Mouse (Mus musculus): ENCODE measurements around the gene Filip1.

The Filip1 gene

GRCm38 (mm10) chr9:79979274-79979673, 33.4 kb downstream of the Filip1 start:
- no peak for DNase-seq (ENCODE audit: low read depth)

GRCm38 (mm10) chr9:79978228-79979024, 34.2 kb downstream of the Filip1 start:
- DNase-seq (ENCODE audit: low read depth): no peak

- no peak for DNase-seq (ENCODE audit: low read depth)
Measured at GRCm38 (mm10) chr9:79977549-79977971, 35.1 kb downstream of the Filip1 start.

- DNase-seq (ENCODE audit: low read depth): no peak
Measured at GRCm38 (mm10) chr9:79976789-79977188, 35.9 kb downstream of the Filip1 start.

- no peak for DNase-seq (ENCODE audit: low read depth)
Measured at GRCm38 (mm10) chr9:79975121-79975520, 37.5 kb downstream of the Filip1 start.

GRCm38 (mm10) chr9:79973582-79973981, 39.1 kb downstream of the Filip1 start:
- DNase-seq (ENCODE audit: low read depth): no peak

- no peak for DNase-seq (ENCODE audit: low read depth)
Measured at GRCm38 (mm10) chr9:79972705-79973104, 39.9 kb downstream of the Filip1 start.

- no peak for DNase-seq (ENCODE audit: low read depth)
Measured at GRCm38 (mm10) chr9:79971619-79972018, 41.0 kb downstream of the Filip1 start.

GRCm38 (mm10) chr9:79970659-79971118, 42.0 kb downstream of the Filip1 start:
- DNase-seq (ENCODE audit: low read depth): peak; percentile 4

GRCm38 (mm10) chr9:79969544-79969943, 43.1 kb downstream of the Filip1 start:
- DNase-seq (ENCODE audit: low read depth): no peak

GRCm38 (mm10) chr9:79966711-79967487, 45.8 kb downstream of the Filip1 start:
- DNase-seq (ENCODE audit: low read depth): no peak

- DNase-seq (ENCODE audit: low read depth): no peak
Measured at GRCm38 (mm10) chr9:79965600-79966392, 46.9 kb downstream of the Filip1 start.

GRCm38 (mm10) chr9:79965003-79965402, 47.6 kb downstream of the Filip1 start:
- no peak for DNase-seq (ENCODE audit: low read depth)

GRCm38 (mm10) chr9:79961630-79962285, 50.9 kb downstream of the Filip1 start:
- DNase-seq (ENCODE audit: low read depth): peak; percentile 18

- DNase-seq (ENCODE audit: low read depth): no peak
Measured at GRCm38 (mm10) chr9:79960453-79960852, 52.2 kb downstream of the Filip1 start.

- DNase-seq (ENCODE audit: low read depth): no peak
Measured at GRCm38 (mm10) chr9:79958395-79958794, 54.3 kb downstream of the Filip1 start.

- no peak for DNase-seq (ENCODE audit: low read depth)
Measured at GRCm38 (mm10) chr9:79954944-79955343, 57.7 kb downstream of the Filip1 start.

GRCm38 (mm10) chr9:79951984-79952383, 60.7 kb downstream of the Filip1 start:
- DNase-seq (ENCODE audit: low read depth): no peak

GRCm38 (mm10) chr9:79951339-79951738, 61.3 kb downstream of the Filip1 start:
- DNase-seq (ENCODE audit: low read depth): no peak

GRCm38 (mm10) chr9:79950666-79951065, 62.0 kb downstream of the Filip1 start:
- DNase-seq (ENCODE audit: low read depth): no peak

GRCm38 (mm10) chr9:79950038-79950437, 62.6 kb downstream of the Filip1 start:
- no peak for DNase-seq (ENCODE audit: low read depth)

- no peak for DNase-seq (ENCODE audit: low read depth)
Measured at GRCm38 (mm10) chr9:79948376-79948775, 64.3 kb downstream of the Filip1 start.
